Mouse (Mus musculus) bone marrow, adult 2 months (tissue): ENCODE measurements at regions not wholly inside any gene's neighbourhood (a gene's known extent, or its start where the extent isn't known, plus 50 kb on each side); places are given as distances from the start of the nearest gene placed in this dataset.

Experiments used
- CTCF ChIP-seq: fragments of 200-500 bp; IDR thresholded peaks from 2 replicates; pipeline ENCODE4 v1.5.1; 2011; ENCODE audit warnings: low read length, control low read depth; ENCODE audit not compliant: control insufficient read depth, insufficient read depth
- POLR2A ChIP-seq: fragments of 200-500 bp; IDR thresholded peaks from 2 replicates; pipeline ENCODE4 v1.6.1; 2011; ENCODE audit warnings: low read depth, mild to moderate bottlenecking, control low read depth, low read length, borderline replicate concordance; ENCODE audit not compliant: control insufficient read depth

- TF ChIP-seq CTCF, result no peak
- TF ChIP-seq POLR2A, result no peak
Observed at GRCm38 (mm10) chr10:21755717-21756116, 126.3 kb upstream of the Sgk1 start.
